Mouse (Mus musculus): ENCODE data around the gene Irak3. TPM values are rescaled to one million over a fixed set of nuclear protein-coding genes. Genes with fewer than 3 reads are reported as not detected.

Gene Irak3
- polyA plus RNA-seq (2021; fragmentation: Nextera tagmentation), result 0.67 and 0.88 TPM in 2 replicates
- long read RNA-seq, experiment 1, partial matches to known transcripts, result 0 of 4 reads
- long read RNA-seq, experiment 1, other reads (novel, unspliced or antisense), result 0 of 4 reads
- long read RNA-seq, experiment 2, transcript Irak3-201 (12 exons, 3,097 nt), result major isoform, 6 of 6 reads
- long read RNA-seq, experiment 2, partial matches to known transcripts, result 0 of 6 reads
- long read RNA-seq, experiment 2, other reads (novel, unspliced or antisense), result 0 of 6 reads

GRCm38 (mm10) chr10:120201961-120202402 lies at the start of gene Irak3:
TSS of gene Irak3 (minus strand) at chr10:120202130.

GRCm38 (mm10) chr10:120226871-120227661 lies 25.1 kb upstream of the Irak3 start, which contains the start of gene Llph:
TSS of gene Llph (plus strand) at chr10:120227070.

GRCm38 (mm10) chr10:120201131-120201921 lies 604 bp downstream of the Irak3 start, which contains the start of gene Tmbim4:
TSS of gene Tmbim4 (plus strand) at chr10:120201590.

GRCm38 (mm10) chr10:120112507-120113396 lies 89.2 kb downstream of the Irak3 start, which contains the start of gene Helb:
TSS of gene Helb (minus strand) at chr10:120112987.

Other genes starting within 250 kb of the Irak3 start
- 1.1 and 1.2 TPM in 2 replicates for gene Helb, start 89.1 kb downstream of the Irak3 start, polyA plus RNA-seq (2021; fragmentation: Nextera tagmentation)
- gene Tmbim4, start 540 bp downstream of the Irak3 start, polyA plus RNA-seq (2021; fragmentation: Nextera tagmentation), result 136 and 157 TPM in 2 replicates
- 54.7 and 64.7 TPM in 2 replicates for gene Llph, start 24.9 kb upstream of the Irak3 start, polyA plus RNA-seq (2021; fragmentation: Nextera tagmentation)